Mouse (Mus musculus): ENCODE measurements at regions not wholly inside any gene's neighbourhood (a gene's known extent, or its start where the extent isn't known, plus 50 kb on each side); places are given as distances from the start of the nearest gene placed in this dataset.
"Not testable (repeated sequence)": the region's sequence is repeated elsewhere in the genome, so short reads cannot be mapped to it uniquely, and the experiment has no call there.

GRCm38 (mm10) chr8:15670722-15671121 is 624.8 kb upstream of the BB014433 start:
- 54% methylated on average over 10 of the region's 10 CpGs for WGBS

GRCm38 (mm10) chr8:15670298-15670697 is 624.4 kb upstream of the BB014433 start:
- no peak overlapping the region for H3K27ac ChIP-seq (replicated peaks)
- WGBS = 72% methylated on average over 5 of the region's 5 CpGs
- ATAC-seq (ENCODE audit: low FRiP score, low TSS enrichment) (no peak), DNase-seq (ENCODE audit: low spot score) (no peak)
- H3K9me3 ChIP-seq (ENCODE audit: control insufficient read depth, low read length) = no peaks in the 10 kb centered on the region
- TF ChIP-seq EP300 (optimal IDR thresholded peaks at IDR 0.05) (no peak), CTCF (IDR thresholded peaks at IDR 0.05; ENCODE audit: low read depth) (no peak)
- H3K4me2 ChIP-seq (replicated peaks; ENCODE audit: low read depth) = no peak overlapping the region
- H3K4me3 ChIP-seq (ENCODE audit: low read depth, low read length) = no peak overlapping the region
- H3K27me3 ChIP-seq (ENCODE audit: control insufficient read depth, insufficient read depth, low read length) = no peaks in the 10 kb centered on the region
- no peak overlapping the region for H3K9ac ChIP-seq (ENCODE audit: low read length)
- H3K4me1 ChIP-seq (replicated peaks; ENCODE audit: control insufficient read depth, insufficient read depth) = no peaks in the 10 kb centered on the region
- H3K36me3 ChIP-seq (ENCODE audit: control insufficient read depth, insufficient read depth, low read length) = no peaks in the 10 kb centered on the region

More at GRCm38 (mm10) chr8:15670722-15671121, 624.8 kb upstream of the BB014433 start:
- no peaks in the 10 kb centered on the region for H3K4me1 ChIP-seq (replicated peaks; ENCODE audit: control insufficient read depth, insufficient read depth)
- H3K36me3 ChIP-seq (ENCODE audit: control insufficient read depth, insufficient read depth, low read length) = no peaks in the 10 kb centered on the region
- no peaks in the 10 kb centered on the region for H3K9me3 ChIP-seq (ENCODE audit: control insufficient read depth, low read length)
- no peak overlapping the region for H3K4me2 ChIP-seq (replicated peaks; ENCODE audit: low read depth)
- H3K4me3 ChIP-seq (ENCODE audit: low read depth, low read length) = no peak overlapping the region
- H3K27ac ChIP-seq (replicated peaks) = no peak overlapping the region
- no peak overlapping the region for H3K9ac ChIP-seq (ENCODE audit: low read length)
- H3K27me3 ChIP-seq (ENCODE audit: control insufficient read depth, insufficient read depth, low read length) = no peaks in the 10 kb centered on the region
- TF ChIP-seq EP300 (optimal IDR thresholded peaks at IDR 0.05) = no peak
- no peak for TF ChIP-seq CTCF (IDR thresholded peaks at IDR 0.05; ENCODE audit: low read depth)
- no peak for DNase-seq (ENCODE audit: low spot score)
- no peak for ATAC-seq (ENCODE audit: low FRiP score, low TSS enrichment)

GRCm38 (mm10) chr8:15669515-15669914 is 623.6 kb upstream of the BB014433 start:
- Histone ChIP-seq H3K9me3 (ENCODE audit: control insufficient read depth, low read length) (no peaks in the 10 kb centered on the region), H3K27me3 (ENCODE audit: control insufficient read depth, insufficient read depth, low read length) (no peaks in the 10 kb centered on the region), H3K4me3 (ENCODE audit: low read depth, low read length) (no peak overlapping the region), H3K36me3 (ENCODE audit: control insufficient read depth, insufficient read depth, low read length) (no peaks in the 10 kb centered on the region), H3K4me1 (replicated peaks; ENCODE audit: control insufficient read depth, insufficient read depth) (no peaks in the 10 kb centered on the region), H3K4me2 (replicated peaks; ENCODE audit: low read depth) (no peak overlapping the region), H3K9ac (ENCODE audit: low read length) (no peak overlapping the region), H3K27ac (replicated peaks) (no peak overlapping the region)
- no peak for TF ChIP-seq CTCF (IDR thresholded peaks at IDR 0.05; ENCODE audit: low read depth)
- TF ChIP-seq EP300 (optimal IDR thresholded peaks at IDR 0.05) = no peak
- WGBS = 66% methylated on average over 3 of the region's 3 CpGs
- DNase-seq (ENCODE audit: low spot score) (no peak), ATAC-seq (ENCODE audit: low FRiP score, low TSS enrichment) (no peak)

DNA sequence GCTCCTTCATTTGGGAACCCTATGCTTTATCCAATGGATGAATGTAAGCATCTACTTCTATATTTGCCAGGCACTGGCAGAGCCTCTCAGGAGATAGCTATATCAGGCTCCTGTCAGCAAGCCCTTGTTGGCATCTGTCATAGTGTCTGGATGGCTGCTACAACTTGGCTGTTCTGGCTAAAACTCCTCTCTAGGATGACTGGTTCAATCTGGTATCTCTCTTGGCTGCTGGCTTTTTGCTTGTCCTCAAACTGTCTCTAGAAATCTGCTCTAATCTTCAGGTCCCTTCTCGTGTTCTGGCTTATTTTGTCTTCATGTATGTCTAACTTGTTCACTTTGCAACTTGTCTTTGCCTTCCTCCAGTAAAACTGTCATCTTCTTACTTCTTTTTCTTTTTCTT is 614.7 kb upstream of the BB014433 start:
- Histone ChIP-seq H3K36me3 (ENCODE audit: control insufficient read depth, insufficient read depth, low read length) (no peaks in the 10 kb centered on the region), H3K27me3 (ENCODE audit: control insufficient read depth, insufficient read depth, low read length) (no peaks in the 10 kb centered on the region), H3K4me2 (replicated peaks; ENCODE audit: low read depth) (no peak overlapping the region), H3K4me3 (ENCODE audit: low read depth, low read length) (no peak overlapping the region), H3K9me3 (ENCODE audit: control insufficient read depth, low read length) (no peaks in the 10 kb centered on the region), H3K27ac (replicated peaks) (no peak overlapping the region), H3K9ac (ENCODE audit: low read length) (no peak overlapping the region), H3K4me1 (replicated peaks; ENCODE audit: control insufficient read depth, insufficient read depth) (no peaks in the 10 kb centered on the region)
- ATAC-seq (ENCODE audit: low FRiP score, low TSS enrichment) = no peak
- no peak for DNase-seq (ENCODE audit: low spot score)
- no peak for TF ChIP-seq EP300 (optimal IDR thresholded peaks at IDR 0.05)
- no peak for TF ChIP-seq CTCF (IDR thresholded peaks at IDR 0.05; ENCODE audit: low read depth)
- 56% methylated on average over 1 of the region's 1 CpGs for WGBS

DNA sequence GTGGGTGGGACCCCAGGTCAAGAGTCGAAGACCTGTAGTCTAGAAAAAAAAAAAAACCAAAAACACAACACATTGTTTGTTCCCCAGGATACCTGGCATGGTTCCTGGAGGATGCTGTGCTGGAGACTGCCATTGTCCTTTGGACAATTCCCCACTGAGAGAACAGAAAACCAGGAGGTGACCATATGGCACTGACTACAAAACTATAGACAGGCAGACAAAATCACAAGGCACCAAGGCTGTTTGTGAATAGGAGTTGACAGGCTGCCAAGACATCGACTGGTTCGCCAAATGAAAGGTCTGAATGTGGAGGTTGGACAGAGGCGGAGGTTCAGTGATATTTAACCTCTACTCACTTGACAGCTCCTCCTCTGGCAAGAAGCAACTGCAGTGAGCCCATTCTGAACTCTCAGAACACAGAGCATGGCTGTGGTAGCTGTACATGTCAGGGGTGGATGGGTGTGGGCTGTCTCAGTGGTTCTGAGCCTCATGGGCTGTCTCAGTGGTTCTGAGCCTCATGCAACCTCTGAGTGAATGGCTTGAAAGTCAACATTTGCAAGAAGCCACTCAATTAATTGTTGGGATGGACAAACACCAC is 589.0 kb upstream of the BB014433 start:
- Histone ChIP-seq H3K27me3 (ENCODE audit: control insufficient read depth, insufficient read depth, low read length) (no peaks in the 10 kb centered on the region), H3K9me3 (ENCODE audit: control insufficient read depth, low read length) (no peaks in the 10 kb centered on the region), H3K4me1 (replicated peaks; ENCODE audit: control insufficient read depth, insufficient read depth) (no peaks in the 10 kb centered on the region), H3K4me3 (ENCODE audit: low read depth, low read length) (no peak overlapping the region), H3K9ac (ENCODE audit: low read length) (no peak overlapping the region), H3K4me2 (replicated peaks; ENCODE audit: low read depth) (no peak overlapping the region), H3K36me3 (ENCODE audit: control insufficient read depth, insufficient read depth, low read length) (no peaks in the 10 kb centered on the region), H3K27ac (replicated peaks) (no peak overlapping the region)
- TF ChIP-seq CTCF (IDR thresholded peaks at IDR 0.05; ENCODE audit: low read depth) (no peak), EP300 (optimal IDR thresholded peaks at IDR 0.05) (no peak)
- ATAC-seq (ENCODE audit: low FRiP score, low TSS enrichment) = no peak
- no peak for DNase-seq (ENCODE audit: low spot score)
- 78% methylated on average over 4 of the region's 4 CpGs for WGBS

GRCm38 (mm10) chr8:15628584-15628983 is 582.7 kb upstream of the BB014433 start:
- no peak for DNase-seq (ENCODE audit: low spot score)
- TF ChIP-seq CTCF (IDR thresholded peaks at IDR 0.05; ENCODE audit: low read depth) (no peak), EP300 (optimal IDR thresholded peaks at IDR 0.05) (no peak)
- H3K4me1 ChIP-seq (replicated peaks; ENCODE audit: control insufficient read depth, insufficient read depth) = no peaks in the 10 kb centered on the region
- H3K4me2 ChIP-seq (replicated peaks; ENCODE audit: low read depth) = no peak overlapping the region
- H3K36me3 ChIP-seq (ENCODE audit: control insufficient read depth, insufficient read depth, low read length) = no peaks in the 10 kb centered on the region
- H3K27ac ChIP-seq (replicated peaks) = no peak overlapping the region
- H3K27me3 ChIP-seq (ENCODE audit: control insufficient read depth, insufficient read depth, low read length) = no peaks in the 10 kb centered on the region
- no peak for ATAC-seq (ENCODE audit: low FRiP score, low TSS enrichment)
- H3K9me3 ChIP-seq (ENCODE audit: control insufficient read depth, low read length) = no peaks in the 10 kb centered on the region
- 68% methylated on average over 2 of the region's 2 CpGs for WGBS
- H3K9ac ChIP-seq (ENCODE audit: low read length) = no peak overlapping the region
- H3K4me3 ChIP-seq (ENCODE audit: low read depth, low read length) = no peak overlapping the region

- not testable (repeated sequence) for H3K9me3 ChIP-seq (ENCODE audit: control insufficient read depth, low read length); H3K4me2 ChIP-seq (replicated peaks; ENCODE audit: low read depth); H3K9ac ChIP-seq (ENCODE audit: low read length); H3K27ac ChIP-seq (replicated peaks); H3K4me3 ChIP-seq (ENCODE audit: low read depth, low read length); H3K36me3 ChIP-seq (ENCODE audit: control insufficient read depth, insufficient read depth, low read length); H3K27me3 ChIP-seq (ENCODE audit: control insufficient read depth, insufficient read depth, low read length); ATAC-seq (ENCODE audit: low FRiP score, low TSS enrichment); H3K4me1 ChIP-seq (replicated peaks; ENCODE audit: control insufficient read depth, insufficient read depth); DNase-seq (ENCODE audit: low spot score)
- 87% methylated on average over 30 of the region's 31 CpGs for WGBS
Measured at GRCm38 (mm10) chr8:15623602-15624392, 577.9 kb upstream of the BB014433 start.

Measured in stomach, postnatal 0 days (tissue).